Mouse (Mus musculus) B cell, adult 62 days (primary cell): ENCODE measurements around the gene Atg16l2. TPM values are rescaled to one million over a fixed set of nuclear protein-coding genes. Genes with fewer than 3 reads are reported as not detected.

Experiments
- total RNA-seq: library from RNA; stranded (reverse); gene quantifications from 4 replicates; pipeline ENCODE4 v1.2.4, GENCODE M21; 2023

The Atg16l2 gene
- 136 to 154 TPM (median 145 TPM) in 4 replicates for total RNA-seq

DNA sequence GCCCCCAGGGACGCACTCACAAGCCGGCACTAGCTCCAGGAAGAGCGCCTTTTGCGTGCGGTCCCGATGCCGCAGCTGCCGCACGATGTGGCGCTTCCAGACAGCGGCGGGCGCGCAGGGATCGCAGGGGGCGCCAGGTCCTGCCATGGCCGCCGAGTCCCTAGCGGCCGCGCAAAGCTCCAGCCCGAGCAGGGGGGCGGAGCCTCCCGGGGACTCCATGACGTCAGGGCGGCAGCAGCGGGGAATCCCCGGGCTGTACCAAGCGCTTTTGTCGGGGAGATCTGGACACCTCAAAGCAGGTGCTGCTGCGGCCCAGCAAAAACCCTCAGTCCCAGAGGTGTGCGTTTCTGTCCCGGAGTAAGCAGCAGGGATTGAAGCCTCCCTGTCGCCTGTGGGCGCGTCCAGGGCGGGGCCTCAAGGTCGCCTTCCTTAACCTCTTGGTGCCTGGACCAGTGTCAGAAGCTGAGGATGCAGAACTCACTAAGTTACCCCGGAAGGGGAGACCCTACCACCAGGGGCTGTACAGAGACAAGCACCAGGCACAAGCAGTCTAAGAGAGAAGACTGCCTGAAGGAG, at the start of gene Atg16l2:
TSS of gene Atg16l2 (minus strand) at position 371 of the 576 bp plus-strand sequence.

DNA sequence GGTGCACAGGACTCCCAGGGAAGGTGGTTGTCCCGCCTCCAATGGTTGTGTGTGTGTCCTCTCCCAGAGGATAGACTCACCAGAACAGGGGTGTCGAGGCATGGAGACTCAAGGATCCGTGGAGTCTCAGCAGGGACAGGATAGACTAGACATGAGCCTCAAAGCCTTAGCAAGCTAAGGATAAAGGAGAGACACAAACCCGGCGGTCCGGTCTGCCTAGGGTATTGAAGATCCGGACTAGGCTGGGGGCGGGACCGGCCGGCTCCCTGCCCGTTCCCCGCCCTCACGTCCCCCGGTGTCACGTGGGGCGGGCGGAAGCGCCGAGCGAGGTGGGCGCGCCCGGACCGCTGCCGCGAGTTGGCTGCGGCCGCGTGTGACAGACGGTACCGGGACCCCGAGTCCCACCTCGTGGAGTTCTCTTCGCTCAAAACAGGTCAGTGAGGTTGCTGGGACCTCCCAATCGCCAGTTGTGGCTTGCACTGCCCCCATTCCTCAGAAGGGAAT, 45.8 kb upstream of the Atg16l2 start, which contains the start of gene Arap1:
TSS of gene Arap1 (plus strand) at position 301 of the 504 bp plus-strand sequence.

DNA sequence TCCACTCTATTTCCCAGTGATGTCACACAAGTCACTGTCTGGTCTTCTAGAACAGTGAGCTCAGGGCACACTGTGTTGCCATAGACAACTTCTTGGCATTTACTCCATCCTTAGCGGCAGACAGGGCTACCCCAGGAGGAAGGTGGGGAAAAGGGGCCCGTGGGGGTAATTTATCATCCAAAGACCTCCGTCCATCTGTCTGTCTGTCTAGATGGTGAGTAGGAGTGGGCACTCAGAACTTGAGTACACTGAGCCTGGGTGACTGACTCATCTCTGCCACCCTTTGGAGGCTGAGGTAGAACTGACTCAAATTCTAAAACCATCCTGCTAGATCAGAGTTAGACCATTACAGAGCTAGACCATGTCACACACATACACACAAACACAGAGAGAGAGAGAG, 15.0 kb upstream of the Atg16l2 start, which contains the start of gene Stard10:
TSS of gene Stard10 (plus strand) at position 73 of the 400 bp plus-strand sequence.

Other genes with a start within 250 kb of the Atg16l2 start
- gene Fchsd2, start 209.4 kb downstream of the Atg16l2 start, total RNA-seq = 449 to 524 TPM (median 489 TPM) in 4 replicates
- 30.2 to 42.0 TPM (median 32.7 TPM) in 4 replicates for gene Stard10, start 14.8 kb upstream of the Atg16l2 start, total RNA-seq
- 458 to 521 TPM (median 459 TPM) in 4 replicates for gene Arap1, start 45.8 kb upstream of the Atg16l2 start, total RNA-seq
- 10.9 to 24.1 TPM (median 21.0 TPM) in 4 replicates for gene Gm45837, start 108.6 kb upstream of the Atg16l2 start, total RNA-seq
- 45.8 to 70.9 TPM (median 55.5 TPM) in 4 replicates for gene Pde2a, start 119.4 kb upstream of the Atg16l2 start, total RNA-seq